Mouse (Mus musculus): ENCODE measurements around the gene Tlk2. TPM values are rescaled to one million over a fixed set of nuclear protein-coding genes. Genes with fewer than 3 reads are reported as not detected.
A peak's percentile ranks its signal among the peaks of the same experiment; 100 is the strongest.

The Tlk2 gene
- polyA plus RNA-seq, 1 experiment from 2014 or later: 18.7 TPM

- Histone ChIP-seq H3K27me3 (ENCODE audit: control insufficient read depth, insufficient read depth, low read depth, low read length) (no peaks in the 10 kb centered on the region), H3K9me3 (replicated peaks; ENCODE audit: control insufficient read depth, low read length, poor library complexity, severe bottlenecking) (no peaks in the 10 kb centered on the region), H3K27ac (ENCODE audit: low read length) (no peak overlapping the region), H3K9ac (ENCODE audit: low read depth, low read length) (no peak overlapping the region), H3K4me1 (ENCODE audit: control insufficient read depth, insufficient read depth, low read length) (no peaks in the 10 kb centered on the region), H3K4me2 (ENCODE audit: low read length) (no peak overlapping the region), H3K4me3 (ENCODE audit: low read depth, low read length) (no peak overlapping the region), H3K36me3 (ENCODE audit: control insufficient read depth, insufficient read depth, low read length) (no peaks in the 10 kb centered on the region)
- WGBS: 87% methylated on average over 5 of the region's 5 CpGs
- ATAC-seq: no peak
Measured at GRCm38 (mm10) chr11:105323530-105323929, 144.9 kb downstream of the Tlk2 start.

DNA sequence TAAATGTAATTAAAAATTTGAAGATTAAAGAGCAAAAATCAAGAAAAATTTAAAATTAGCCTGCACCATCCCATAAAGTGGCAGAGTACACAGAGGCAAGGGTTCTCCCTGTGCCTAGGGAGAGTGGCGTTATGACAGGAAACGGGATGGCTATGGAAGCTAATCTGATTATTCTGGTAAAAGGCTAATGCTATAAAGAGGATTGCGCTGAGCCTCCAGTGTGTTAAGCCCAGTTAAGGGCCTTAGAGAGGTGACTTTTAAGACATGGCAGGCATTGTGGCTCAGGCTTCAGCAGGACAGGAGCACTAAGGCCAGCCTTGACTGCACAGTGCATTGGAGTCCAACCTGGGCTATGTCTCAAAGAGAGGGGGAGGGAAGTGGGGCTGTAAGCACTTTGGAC lies 148.5 kb downstream of the Tlk2 start:
- Histone ChIP-seq H3K4me3 (ENCODE audit: low read depth, low read length) (no peak overlapping the region), H3K9ac (ENCODE audit: low read depth, low read length) (no peak overlapping the region), H3K27ac (ENCODE audit: low read length) (no peak overlapping the region), H3K36me3 (ENCODE audit: control insufficient read depth, insufficient read depth, low read length) (no peaks in the 10 kb centered on the region), H3K4me2 (ENCODE audit: low read length) (no peak overlapping the region), H3K4me1 (ENCODE audit: control insufficient read depth, insufficient read depth, low read length) (no peaks in the 10 kb centered on the region), H3K27me3 (ENCODE audit: control insufficient read depth, insufficient read depth, low read depth, low read length) (no peaks in the 10 kb centered on the region), H3K9me3 (replicated peaks; ENCODE audit: control insufficient read depth, low read length, poor library complexity, severe bottlenecking) (no peaks in the 10 kb centered on the region)
- 38% methylated on average over 3 of the region's 3 CpGs for WGBS
- no peak for ATAC-seq

- no peaks in the 10 kb centered on the region for H3K36me3 ChIP-seq (ENCODE audit: control insufficient read depth, insufficient read depth, low read length)
- H3K9me3 ChIP-seq (replicated peaks; ENCODE audit: control insufficient read depth, low read length, poor library complexity, severe bottlenecking): no peaks in the 10 kb centered on the region
- no peak overlapping the region for H3K9ac ChIP-seq (ENCODE audit: low read depth, low read length)
- H3K4me3 ChIP-seq (ENCODE audit: low read depth, low read length): no peak overlapping the region
- no peak overlapping the region for H3K27ac ChIP-seq (ENCODE audit: low read length)
- WGBS: 85% methylated on average over 9 of the region's 9 CpGs
- H3K4me2 ChIP-seq (ENCODE audit: low read length): no peak overlapping the region
- H3K4me1 ChIP-seq (ENCODE audit: control insufficient read depth, insufficient read depth, low read length): no peaks in the 10 kb centered on the region
- ATAC-seq: no peak
- no peaks in the 10 kb centered on the region for H3K27me3 ChIP-seq (ENCODE audit: control insufficient read depth, insufficient read depth, low read depth, low read length)
Measured at GRCm38 (mm10) chr11:105329962-105330361, 151.4 kb downstream of the Tlk2 start.

DNA sequence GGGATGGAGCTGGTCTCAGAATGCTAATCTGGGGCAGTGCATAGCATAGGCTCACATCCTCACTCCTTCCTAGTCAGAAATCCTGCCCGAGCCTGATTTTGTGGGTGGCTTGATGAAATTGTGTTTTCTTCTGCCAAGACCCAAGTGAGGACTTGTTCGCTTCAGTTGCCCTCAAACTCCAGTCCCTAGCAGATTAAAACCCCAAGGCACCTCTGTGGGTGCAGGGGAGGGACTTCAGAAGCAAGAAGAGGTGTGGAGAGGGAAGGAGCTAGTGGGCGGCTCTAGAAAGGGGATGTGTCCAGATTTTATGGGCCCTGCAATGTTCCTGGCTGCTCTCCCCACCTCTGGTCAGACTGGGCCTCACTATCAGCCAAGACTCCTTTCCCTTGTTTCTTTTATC lies 152.5 kb downstream of the Tlk2 start:
- ATAC-seq: no peak
- no peaks in the 10 kb centered on the region for H3K4me1 ChIP-seq (ENCODE audit: control insufficient read depth, insufficient read depth, low read length)
- no peaks in the 10 kb centered on the region for H3K9me3 ChIP-seq (replicated peaks; ENCODE audit: control insufficient read depth, low read length, poor library complexity, severe bottlenecking)
- H3K9ac ChIP-seq (ENCODE audit: low read depth, low read length): no peak overlapping the region
- H3K27me3 ChIP-seq (ENCODE audit: control insufficient read depth, insufficient read depth, low read depth, low read length): no peaks in the 10 kb centered on the region
- H3K4me2 ChIP-seq (ENCODE audit: low read length): no peak overlapping the region
- no peak overlapping the region for H3K27ac ChIP-seq (ENCODE audit: low read length)
- WGBS: 93% methylated on average over 3 of the region's 3 CpGs
- no peaks in the 10 kb centered on the region for H3K36me3 ChIP-seq (ENCODE audit: control insufficient read depth, insufficient read depth, low read length)
- no peak overlapping the region for H3K4me3 ChIP-seq (ENCODE audit: low read depth, low read length)

- Histone ChIP-seq H3K9me3 (replicated peaks; ENCODE audit: control insufficient read depth, low read length, poor library complexity, severe bottlenecking) (no peaks in the 10 kb centered on the region), H3K27me3 (ENCODE audit: control insufficient read depth, insufficient read depth, low read depth, low read length) (no peaks in the 10 kb centered on the region), H3K9ac (ENCODE audit: low read depth, low read length) (no peak overlapping the region), H3K36me3 (ENCODE audit: control insufficient read depth, insufficient read depth, low read length) (no peaks in the 10 kb centered on the region), H3K4me3 (ENCODE audit: low read depth, low read length) (no peak overlapping the region), H3K27ac (ENCODE audit: low read length) (no peak overlapping the region), H3K4me2 (ENCODE audit: low read length) (no peak overlapping the region), H3K4me1 (ENCODE audit: control insufficient read depth, insufficient read depth, low read length) (no peaks in the 10 kb centered on the region)
- ATAC-seq: no peak
- 49% methylated on average over 10 of the region's 10 CpGs for WGBS
Measured at GRCm38 (mm10) chr11:105331732-105332131, 153.1 kb downstream of the Tlk2 start.

DNA sequence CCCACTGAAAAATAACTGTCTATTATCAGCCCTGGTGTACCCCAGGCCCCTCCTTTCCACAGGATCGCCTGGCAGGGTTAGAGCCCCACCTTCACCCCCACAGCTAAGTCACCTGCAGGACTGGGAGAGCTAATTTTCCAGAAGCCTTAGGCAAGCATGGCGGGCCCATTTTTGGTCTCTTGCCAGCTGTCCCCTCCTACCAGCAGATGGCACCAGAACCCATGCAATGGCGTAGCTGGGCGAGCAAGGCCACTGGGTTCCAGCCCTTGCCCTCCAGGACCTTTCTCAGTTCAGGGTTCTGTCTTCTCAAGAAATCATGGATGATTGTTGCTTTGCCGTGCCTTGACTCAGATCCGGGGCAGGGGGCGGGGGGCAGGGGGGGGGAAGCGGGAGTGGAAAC lies 153.9 kb downstream of the Tlk2 start:
- 53% methylated on average over 8 of the region's 8 CpGs for WGBS
- peak; percentile 34; the same call in 1 of the 2 replicates for ATAC-seq

More for the DNA sequence above, 153.9 kb downstream of the Tlk2 start:
- Histone ChIP-seq H3K9me3 (replicated peaks; ENCODE audit: control insufficient read depth, low read length, poor library complexity, severe bottlenecking) (no peaks in the 10 kb centered on the region), H3K9ac (ENCODE audit: low read depth, low read length) (no peak overlapping the region), H3K4me1 (ENCODE audit: control insufficient read depth, insufficient read depth, low read length) (no peaks in the 10 kb centered on the region), H3K4me2 (ENCODE audit: low read length) (no peak overlapping the region), H3K27me3 (ENCODE audit: control insufficient read depth, insufficient read depth, low read depth, low read length) (no peaks in the 10 kb centered on the region), H3K27ac (ENCODE audit: low read length) (no peak overlapping the region), H3K36me3 (ENCODE audit: control insufficient read depth, insufficient read depth, low read length) (no peaks in the 10 kb centered on the region), H3K4me3 (ENCODE audit: low read depth, low read length) (no peak overlapping the region)

Other genes with a start within 250 kb of the Tlk2 start
- gene Efcab3, start 115.2 kb upstream of the Tlk2 start, polyA plus RNA-seq (2015; fragmentation: Nextera tagmentation; extraction: Ambion mirVana): 0.29 TPM in 1 of 2 replicates, not detected in the other
- gene Mettl2, start 52.4 kb upstream of the Tlk2 start, polyA plus RNA-seq (2015; fragmentation: Nextera tagmentation; extraction: Ambion mirVana): 29.1 and 32.5 TPM in 2 replicates
- not detected in 2 replicates for gene Gm10842, start 31.9 kb upstream of the Tlk2 start, polyA plus RNA-seq (2015; fragmentation: Nextera tagmentation; extraction: Ambion mirVana)
- 3.8 and 4.5 TPM in 2 replicates for gene Mrc2, start 113.8 kb downstream of the Tlk2 start, polyA plus RNA-seq (2015; fragmentation: Nextera tagmentation; extraction: Ambion mirVana)